Mouse (Mus musculus): ENCODE results near the gene Nos1ap. TPM values are rescaled to one million over a fixed set of nuclear protein-coding genes. Genes with fewer than 3 reads are reported as not detected.
A peak's percentile ranks its signal among the peaks of the same experiment; 100 is the strongest.

The Nos1ap gene
- total and polyA plus RNA-seq, 2 experiments from 2014 or later, result 18.4 to 24.0 TPM

- Histone ChIP-seq H3K4me1 (ENCODE audit: insufficient read depth, low read length) (no peaks in the 10 kb centered on the region), H3K27me3 (ENCODE audit: insufficient read depth, low read length) (no peaks in the 10 kb centered on the region), H3K4me2 (ENCODE audit: low read depth, low read length, poor library complexity, severe bottlenecking) (no peak overlapping the region), H3K4me3 (ENCODE audit: low read depth, low read length) (no peak overlapping the region), H3K9ac (replicated peaks; ENCODE audit: low read length, poor library complexity, severe bottlenecking) (no peak overlapping the region), H3K36me3 (ENCODE audit: insufficient read depth, low read length) (no peaks in the 10 kb centered on the region; the same call in 1 of the 2 replicates), H3K27ac (ENCODE audit: low read depth, low read length) (no peak overlapping the region), H3K9me3 (ENCODE audit: low read length) (no peaks in the 10 kb centered on the region)
- TF ChIP-seq CTCF (IDR thresholded peaks at IDR 0.05), result no peak
- ATAC-seq (ENCODE audit: low FRiP score) (no peak), DNase-seq (ENCODE audit: low spot score) (no peak)
- 78% methylated on average over 10 of the region's 10 CpGs for WGBS
Observed at GRCm38 (mm10) chr1:170360183-170360915, 229.3 kb downstream of the Nos1ap start.

GRCm38 (mm10) chr1:170353335-170353734, 236.3 kb downstream of the Nos1ap start:
- no peak overlapping the region for H3K4me3 ChIP-seq (ENCODE audit: low read depth, low read length)
- no peaks in the 10 kb centered on the region for H3K27me3 ChIP-seq (ENCODE audit: insufficient read depth, low read length)
- H3K27ac ChIP-seq (ENCODE audit: low read depth, low read length), result no peak overlapping the region
- H3K36me3 ChIP-seq (ENCODE audit: insufficient read depth, low read length), result no peaks in the 10 kb centered on the region; the same call in 1 of the 2 replicates
- WGBS, result 62% methylated on average over 3 of the region's 3 CpGs
- ATAC-seq (ENCODE audit: low FRiP score), result no peak
- TF ChIP-seq CTCF (IDR thresholded peaks at IDR 0.05), result no peak
- no peak for DNase-seq (ENCODE audit: low spot score)
- no peak overlapping the region for H3K4me2 ChIP-seq (ENCODE audit: low read depth, low read length, poor library complexity, severe bottlenecking)
- H3K9me3 ChIP-seq (ENCODE audit: low read length), result no peaks in the 10 kb centered on the region
- no peak overlapping the region for H3K9ac ChIP-seq (replicated peaks; ENCODE audit: low read length, poor library complexity, severe bottlenecking)
- H3K4me1 ChIP-seq (ENCODE audit: insufficient read depth, low read length), result no peaks in the 10 kb centered on the region

GRCm38 (mm10) chr1:170351080-170351479, 238.6 kb downstream of the Nos1ap start:
- Histone ChIP-seq H3K36me3 (ENCODE audit: insufficient read depth, low read length) (no peaks in the 10 kb centered on the region), H3K4me1 (ENCODE audit: insufficient read depth, low read length) (no peaks in the 10 kb centered on the region), H3K9ac (replicated peaks; ENCODE audit: low read length, poor library complexity, severe bottlenecking) (no peak overlapping the region), H3K4me2 (ENCODE audit: low read depth, low read length, poor library complexity, severe bottlenecking) (no peak overlapping the region), H3K9me3 (ENCODE audit: low read length) (no peaks in the 10 kb centered on the region), H3K27ac (ENCODE audit: low read depth, low read length) (no peak overlapping the region), H3K4me3 (ENCODE audit: low read depth, low read length) (no peak overlapping the region), H3K27me3 (ENCODE audit: insufficient read depth, low read length) (no peaks in the 10 kb centered on the region)
- DNase-seq (ENCODE audit: low spot score) (no peak), ATAC-seq (ENCODE audit: low FRiP score) (0 out of 2 replicates have a peak, but pooled peaks have one; percentile 47)
- TF ChIP-seq CTCF (IDR thresholded peaks at IDR 0.05), result no peak

- 77% methylated on average over 3 of the region's 3 CpGs for whole genome bisulfite sequencing
Observed at GRCm38 (mm10) chr1:170346266-170346665, 243.4 kb downstream of the Nos1ap start.

GRCm38 (mm10) chr1:170343906-170344305, 245.8 kb downstream of the Nos1ap start:
- Histone ChIP-seq H3K9ac (replicated peaks; ENCODE audit: low read length, poor library complexity, severe bottlenecking) (no peak overlapping the region), H3K4me3 (ENCODE audit: low read depth, low read length) (no peak overlapping the region), H3K9me3 (ENCODE audit: low read length) (no peaks in the 10 kb centered on the region), H3K27ac (ENCODE audit: low read depth, low read length) (no peak overlapping the region), H3K27me3 (ENCODE audit: insufficient read depth, low read length) (no peaks in the 10 kb centered on the region), H3K4me1 (ENCODE audit: insufficient read depth, low read length) (no peaks in the 10 kb centered on the region), H3K4me2 (ENCODE audit: low read depth, low read length, poor library complexity, severe bottlenecking) (no peak overlapping the region), H3K36me3 (ENCODE audit: insufficient read depth, low read length) (no peaks in the 10 kb centered on the region)
- 95% methylated on average over 4 of the region's 4 CpGs for WGBS
- DNase-seq (ENCODE audit: low spot score) (no peak), ATAC-seq (ENCODE audit: low FRiP score) (no peak)
- no peak for TF ChIP-seq CTCF (IDR thresholded peaks at IDR 0.05)

More at GRCm38 (mm10) chr1:170346266-170346665, 243.4 kb downstream of the Nos1ap start:
- H3K4me3 ChIP-seq (ENCODE audit: low read depth, low read length), result no peak overlapping the region
- H3K9me3 ChIP-seq (ENCODE audit: low read length), result no peaks in the 10 kb centered on the region
- H3K4me2 ChIP-seq (ENCODE audit: low read depth, low read length, poor library complexity, severe bottlenecking), result no peak overlapping the region
- no peaks in the 10 kb centered on the region for H3K27me3 ChIP-seq (ENCODE audit: insufficient read depth, low read length)
- H3K4me1 ChIP-seq (ENCODE audit: insufficient read depth, low read length), result no peaks in the 10 kb centered on the region
- no peak overlapping the region for H3K27ac ChIP-seq (ENCODE audit: low read depth, low read length)
- H3K9ac ChIP-seq (replicated peaks; ENCODE audit: low read length, poor library complexity, severe bottlenecking), result no peak overlapping the region
- no peak for DNase-seq (ENCODE audit: low spot score)
- ATAC-seq (ENCODE audit: low FRiP score), result no peak
- no peaks in the 10 kb centered on the region for H3K36me3 ChIP-seq (ENCODE audit: insufficient read depth, low read length)
- no peak for TF ChIP-seq CTCF (IDR thresholded peaks at IDR 0.05)

GRCm38 (mm10) chr1:170343081-170343480, 246.6 kb downstream of the Nos1ap start:
- Histone ChIP-seq H3K36me3 (ENCODE audit: insufficient read depth, low read length) (no peaks in the 10 kb centered on the region), H3K4me1 (ENCODE audit: insufficient read depth, low read length) (no peaks in the 10 kb centered on the region), H3K27me3 (ENCODE audit: insufficient read depth, low read length) (no peaks in the 10 kb centered on the region), H3K4me2 (ENCODE audit: low read depth, low read length, poor library complexity, severe bottlenecking) (no peak overlapping the region), H3K9ac (replicated peaks; ENCODE audit: low read length, poor library complexity, severe bottlenecking) (no peak overlapping the region), H3K27ac (ENCODE audit: low read depth, low read length) (no peak overlapping the region), H3K9me3 (ENCODE audit: low read length) (no peaks in the 10 kb centered on the region), H3K4me3 (ENCODE audit: low read depth, low read length) (no peak overlapping the region)
- no peak for TF ChIP-seq CTCF (IDR thresholded peaks at IDR 0.05)
- ATAC-seq (ENCODE audit: low FRiP score) (0 out of 2 replicates have a peak, but pooled peaks have one; percentile 13), DNase-seq (ENCODE audit: low spot score) (no peak)
- 39% methylated on average over 8 of the region's 8 CpGs for WGBS
